Mouse (Mus musculus): ENCODE results near the gene Rab31.

Rab31 gene

DNA sequence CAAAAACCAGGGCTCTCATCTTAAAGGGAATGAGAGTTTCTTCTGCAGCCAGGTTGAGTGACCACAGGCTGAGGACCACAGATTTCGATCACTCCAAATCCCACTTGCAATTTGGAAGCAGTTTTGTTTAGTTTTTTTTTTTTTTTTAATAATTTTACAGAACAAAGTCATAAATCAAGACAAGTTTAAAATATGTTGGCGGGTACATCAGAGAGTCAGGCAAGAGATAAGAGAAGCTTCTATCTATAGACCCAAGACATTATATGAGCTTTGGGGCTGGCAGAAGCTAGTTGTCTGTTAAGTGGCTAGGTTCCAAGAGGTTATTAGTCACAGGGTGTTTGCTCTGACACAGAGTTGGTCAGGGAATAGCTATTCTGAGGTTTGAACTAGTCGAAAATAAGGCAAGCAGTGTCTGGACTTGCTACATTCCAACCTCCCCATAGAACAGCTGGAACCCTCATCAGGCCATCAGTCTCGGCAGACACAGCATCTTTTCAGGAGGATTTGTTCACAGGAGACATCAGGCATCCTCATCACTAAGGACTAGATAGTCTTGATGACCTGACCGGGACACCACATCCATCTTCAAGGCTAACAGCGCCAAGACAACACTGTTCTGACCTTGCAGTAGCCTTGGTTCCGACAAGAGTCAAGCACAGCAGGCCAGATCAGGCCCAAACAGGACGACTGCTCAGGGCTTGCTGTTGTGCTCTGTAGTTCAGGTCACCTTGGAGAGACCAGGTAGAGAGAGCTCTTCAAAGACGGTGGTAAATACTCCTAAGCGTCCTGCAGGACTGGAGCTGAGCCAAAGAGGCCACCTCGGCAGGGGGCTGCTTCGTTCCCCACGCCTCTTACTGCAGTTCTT lies 68.8 kb downstream of the Rab31 start:
- no peak for DNase-seq (ENCODE audit: low spot score in 2 of 2)

GRCm38 (mm10) chr17:65701797-65702566 lies 70.6 kb downstream of the Rab31 start:
- DNase-seq (ENCODE audit: low spot score in 2 of 2), result peak; percentile 61 to 68

GRCm38 (mm10) chr17:65701356-65701755 lies 71.2 kb downstream of the Rab31 start:
- no peak for DNase-seq (ENCODE audit: low spot score in 2 of 2)

- DNase-seq (ENCODE audit: low spot score in 2 of 2), result no peak
Observed at GRCm38 (mm10) chr17:65700060-65700459, 72.5 kb downstream of the Rab31 start.

- DNase-seq (ENCODE audit: low spot score in 2 of 2), result no peak
Observed at GRCm38 (mm10) chr17:65697791-65698463, 74.6 kb downstream of the Rab31 start.

GRCm38 (mm10) chr17:65696939-65697338 lies 75.6 kb downstream of the Rab31 start:
- DNase-seq (ENCODE audit: low spot score in 2 of 2), result no peak

DNA sequence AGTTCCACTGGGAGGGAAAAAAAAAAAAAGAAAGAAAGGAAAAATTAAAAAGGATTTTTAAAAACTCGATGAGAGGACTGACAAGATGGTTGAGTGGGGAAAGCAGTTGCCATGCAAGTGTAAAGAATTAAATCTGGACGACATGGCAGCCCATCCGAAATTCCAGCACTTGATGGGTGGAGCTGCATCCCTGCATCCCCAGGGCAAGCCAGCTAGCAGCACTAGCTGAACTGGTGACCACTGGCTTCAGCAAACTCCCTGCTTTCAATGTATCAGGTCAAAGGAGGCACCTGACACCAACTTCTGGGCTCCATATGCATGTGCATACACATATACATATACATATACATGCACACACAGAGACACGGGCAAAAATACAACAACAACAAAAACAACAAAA lies 80.3 kb downstream of the Rab31 start:
- DNase-seq (ENCODE audit: low spot score in 2 of 2), result no peak

- peak in 1 of 2 experiments; percentile 32 for DNase-seq (ENCODE audit: low spot score in 2 of 2)
Observed at GRCm38 (mm10) chr17:65683731-65684130, 88.8 kb downstream of the Rab31 start.

DNA sequence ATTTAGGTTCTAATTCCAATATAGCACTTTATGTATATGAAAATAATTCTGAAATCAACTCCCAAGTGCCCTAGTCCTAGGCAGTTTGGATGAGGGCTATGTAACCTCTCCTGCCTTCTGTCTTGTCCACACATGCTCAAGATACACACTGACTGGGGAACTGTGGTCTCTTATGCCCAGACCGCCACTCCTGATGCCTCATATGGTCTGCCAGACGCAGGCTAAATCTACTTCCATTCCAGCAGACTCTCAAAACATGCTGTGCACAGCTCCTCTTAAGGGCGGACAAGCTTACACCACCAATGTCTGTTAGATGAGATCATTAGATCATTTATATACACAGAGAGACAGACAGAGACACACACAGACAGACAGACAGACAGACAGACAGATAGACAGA lies 89.2 kb downstream of the Rab31 start:
- no peak for DNase-seq (ENCODE audit: low spot score in 2 of 2)

DNA sequence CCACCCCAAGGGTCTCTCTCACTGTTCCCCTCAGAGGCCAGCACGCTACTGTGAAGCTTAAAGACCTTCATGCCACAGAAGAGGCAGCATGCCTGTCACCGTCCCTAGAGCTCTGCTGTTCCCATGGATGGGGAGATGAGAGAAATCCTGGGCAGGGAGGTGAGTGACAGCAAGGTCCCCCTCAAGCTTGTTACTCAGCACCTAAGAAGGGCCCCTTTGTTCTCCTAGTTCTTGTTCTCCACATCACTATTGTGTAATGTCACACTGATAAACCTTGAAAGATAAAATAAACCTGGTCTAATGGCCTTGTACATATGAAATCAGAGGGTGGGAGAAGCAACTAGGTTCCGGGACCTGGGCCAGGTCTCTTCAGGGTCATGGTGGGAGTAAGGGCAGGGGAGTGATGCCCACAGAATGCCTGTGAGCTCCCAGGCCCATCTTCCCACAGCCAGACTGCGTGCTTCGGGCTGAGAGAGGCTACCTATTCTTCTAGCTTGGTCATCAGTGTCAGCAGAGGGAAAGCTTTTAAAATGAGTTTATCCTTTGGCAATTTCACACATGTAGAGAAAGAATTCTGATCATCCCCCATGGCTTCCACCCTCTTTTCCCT lies 90.4 kb downstream of the Rab31 start:
- DNase-seq (ENCODE audit: low spot score in 2 of 2), result no peak

DNA sequence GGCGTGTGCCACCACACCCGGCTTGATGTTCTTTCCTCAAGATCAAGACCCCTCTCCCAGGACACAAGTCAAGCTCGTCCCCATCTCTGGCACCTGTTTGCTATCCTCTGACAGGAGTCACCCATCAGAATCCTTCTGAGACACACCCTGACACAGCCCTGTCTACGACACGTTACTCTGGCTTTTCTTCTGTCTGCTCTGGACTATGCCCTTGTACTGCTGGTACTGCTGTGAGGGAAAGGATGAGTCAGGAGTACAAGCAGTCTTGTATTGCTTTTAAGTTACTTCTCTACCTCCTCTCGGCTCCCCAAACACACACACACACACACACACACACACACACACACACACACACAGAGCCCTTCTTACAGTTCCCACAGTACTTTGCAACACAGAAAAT lies 91.0 kb downstream of the Rab31 start:
- no peak for DNase-seq (ENCODE audit: low spot score in 2 of 2)

GRCm38 (mm10) chr17:65680801-65681412 lies 91.6 kb downstream of the Rab31 start:
- DNase-seq (ENCODE audit: low spot score in 2 of 2), result no peak

GRCm38 (mm10) chr17:65679806-65680446 lies 92.6 kb downstream of the Rab31 start:
- no peak for DNase-seq (ENCODE audit: low spot score in 2 of 2)

GRCm38 (mm10) chr17:65677742-65678141 lies 94.8 kb downstream of the Rab31 start:
- no peak for DNase-seq (ENCODE audit: low spot score in 2 of 2)

DNA sequence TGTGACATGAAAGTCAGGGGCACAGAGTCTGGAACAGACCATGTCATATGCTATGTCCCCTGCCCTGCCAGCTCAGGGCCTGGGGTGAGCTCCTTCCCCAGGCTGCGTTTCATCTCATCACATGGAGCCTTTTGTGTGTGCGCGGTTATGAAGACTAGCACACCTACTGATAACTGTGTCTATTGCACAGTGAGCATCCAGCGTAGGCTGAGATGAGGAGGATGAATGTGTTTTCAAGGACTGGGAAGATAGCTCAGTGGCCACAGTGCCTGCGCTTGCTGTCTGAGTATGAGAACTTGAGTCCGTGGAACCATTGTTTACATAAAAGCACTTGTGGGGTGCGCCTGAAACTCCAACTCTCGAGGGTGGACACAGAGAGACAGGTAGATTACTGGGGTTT lies 96.0 kb downstream of the Rab31 start:
- DNase-seq (ENCODE audit: low spot score in 2 of 2), result no peak

GRCm38 (mm10) chr17:65675985-65676384 lies 96.6 kb downstream of the Rab31 start:
- no peak for DNase-seq (ENCODE audit: low spot score in 2 of 2)

DNA sequence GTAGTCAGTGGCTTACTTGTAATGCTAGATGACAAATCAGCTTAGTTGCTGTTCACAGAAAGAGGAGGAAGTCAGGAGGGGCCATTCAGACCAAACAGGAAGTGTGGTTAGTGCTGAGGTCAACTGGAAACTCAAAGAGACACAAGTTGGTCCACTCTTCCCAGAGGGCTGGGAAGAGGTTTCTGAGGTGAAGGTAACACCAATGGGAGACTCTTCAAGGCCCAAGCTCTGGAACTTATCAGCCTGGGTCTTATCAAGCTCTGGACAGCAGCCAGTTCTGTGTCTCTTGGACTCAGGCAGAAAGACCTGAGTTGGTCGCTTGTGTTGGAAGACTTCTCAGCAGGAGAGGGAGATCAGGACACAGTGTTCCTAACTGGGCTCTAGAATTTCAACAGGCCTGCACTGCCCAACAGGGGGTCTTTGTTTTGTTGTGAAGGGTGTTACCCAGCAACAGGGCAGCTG lies 97.8 kb downstream of the Rab31 start:
- DNase-seq (ENCODE audit: low spot score in 2 of 2), result no peak

DNA sequence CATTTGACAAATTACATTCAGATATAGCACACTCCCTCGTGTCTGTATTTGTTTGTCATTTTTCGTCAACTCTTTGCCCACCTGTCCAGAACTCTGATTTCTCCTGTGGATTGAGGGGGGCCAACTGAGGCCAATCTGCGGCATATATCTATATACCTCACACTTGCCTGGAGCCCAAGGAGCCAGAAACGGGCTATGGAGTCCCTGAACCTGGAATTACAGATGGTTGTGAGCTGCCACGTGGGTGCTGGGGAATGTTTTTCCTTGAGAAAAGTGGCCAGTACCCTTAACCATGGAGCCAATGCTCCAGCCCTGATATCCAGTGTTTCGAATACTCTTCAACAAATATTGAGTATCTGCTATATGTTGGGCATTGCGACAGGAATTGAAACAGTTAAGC lies 99.6 kb downstream of the Rab31 start:
- DNase-seq (ENCODE audit: low spot score in 2 of 2), result no peak

DNA sequence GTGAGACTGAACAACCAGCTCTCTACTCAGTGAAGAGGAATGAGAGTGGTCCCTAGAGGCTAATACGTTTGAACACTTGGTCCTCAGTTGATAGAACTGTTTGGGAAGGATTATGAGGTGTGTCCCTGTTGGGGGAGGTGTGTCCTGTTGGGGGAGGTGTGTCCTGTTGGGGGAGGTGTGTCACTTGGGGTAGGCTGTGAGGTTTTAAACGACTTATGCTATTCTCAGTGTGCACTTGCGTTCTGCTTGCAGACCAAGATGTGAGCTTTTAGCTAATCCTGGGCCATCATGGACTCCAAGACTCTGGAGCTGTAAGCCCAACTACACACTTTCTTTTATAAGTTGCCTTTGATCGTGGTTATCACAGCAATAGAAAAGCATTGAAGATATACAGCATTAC lies 103.5 kb downstream of the Rab31 start:
- no peak for DNase-seq (ENCODE audit: low spot score in 2 of 2)

DNA sequence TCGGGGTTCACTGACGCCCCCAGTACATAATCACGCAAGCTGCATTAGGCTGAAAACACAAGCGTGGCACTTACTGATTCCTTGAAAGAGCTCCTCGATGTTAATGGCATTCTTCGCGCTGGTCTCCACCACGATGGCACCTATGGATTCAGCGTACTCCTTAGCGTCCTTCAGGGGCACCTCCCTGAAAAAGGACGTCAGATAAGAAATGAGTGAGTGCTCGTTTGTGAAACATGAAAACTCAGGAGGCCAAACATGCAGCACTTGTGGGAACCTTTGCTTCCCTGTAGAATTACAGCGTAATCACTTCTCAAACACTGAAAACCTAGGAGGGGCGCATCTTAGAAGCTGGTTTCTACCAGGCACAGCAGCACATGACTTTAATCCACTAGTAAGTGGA lies 104.8 kb downstream of the Rab31 start:
- no peak for DNase-seq (ENCODE audit: low spot score in 2 of 2)

All from frontal cortex, postnatal 10 days (tissue).